Mouse (Mus musculus): ENCODE results near the gene Bcl2. TPM values are rescaled to one million over a fixed set of nuclear protein-coding genes. Genes with fewer than 3 reads are reported as not detected.

Gene Bcl2
- polyA plus RNA-seq, 1 experiment = 2.6 TPM

GRCm38 (mm10) chr1:106611246-106611645 is 102.8 kb downstream of the Bcl2 start:
- H3K4me1 ChIP-seq (ENCODE audit: control insufficient read depth, insufficient read depth, low read length) = peaks cover 3% of the 10 kb centered on the region; the same call in 1 of the 2 replicates
- no peak overlapping the region for H3K4me3 ChIP-seq (ENCODE audit: insufficient read depth, low read depth, low read length)
- TF ChIP-seq POLR2A (IDR thresholded peaks at IDR 0.05; ENCODE audit: low read depth, low read length) (no peak), CTCF (conservative IDR thresholded peaks at IDR 0.05; ENCODE audit: insufficient read depth, insufficient read length, low read depth, low read length) (no peak)
- no peaks in the 10 kb centered on the region for H3K36me3 ChIP-seq (ENCODE audit: control insufficient read depth, insufficient read depth, low read length)
- WGBS = 76% methylated on average over 6 of the region's 6 CpGs
- H3K27me3 ChIP-seq (replicated peaks; ENCODE audit: control insufficient read depth, insufficient read depth, low read length) = no peaks in the 10 kb centered on the region
- H3K27ac ChIP-seq (ENCODE audit: insufficient read depth, low read depth, low read length) = no peak overlapping the region
- no peak for DNase-seq

GRCm38 (mm10) chr1:106608098-106608778 is 105.8 kb downstream of the Bcl2 start:
- 96% methylated on average over 4 of the region's 4 CpGs for whole genome bisulfite sequencing

DNA sequence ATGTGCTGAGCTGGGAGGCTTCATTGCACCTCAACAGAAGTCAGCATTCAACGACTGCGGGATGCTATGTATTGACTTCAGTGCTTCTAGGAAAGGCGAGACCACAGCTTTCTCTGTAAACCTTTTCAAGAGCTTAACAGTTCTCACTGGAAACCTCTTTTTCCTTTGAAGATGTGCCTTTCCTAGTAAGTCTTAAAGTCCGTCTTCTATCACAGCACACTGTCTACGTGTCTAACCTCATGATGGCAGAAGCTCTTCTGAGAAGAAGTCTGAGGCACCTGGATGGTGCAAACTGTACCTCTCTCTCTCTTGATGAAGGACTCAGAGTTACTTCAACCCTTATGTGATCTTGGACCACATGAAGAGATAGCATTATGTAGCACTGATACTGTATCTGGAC is 107.1 kb downstream of the Bcl2 start:
- Histone ChIP-seq H3K27ac (ENCODE audit: insufficient read depth, low read depth, low read length) (no peak overlapping the region), H3K4me3 (ENCODE audit: insufficient read depth, low read depth, low read length) (no peak overlapping the region), H3K36me3 (ENCODE audit: control insufficient read depth, insufficient read depth, low read length) (no peaks in the 10 kb centered on the region), H3K4me1 (ENCODE audit: control insufficient read depth, insufficient read depth, low read length) (peaks cover 4% of the 10 kb centered on the region; the same call in 1 of the 2 replicates), H3K27me3 (replicated peaks; ENCODE audit: control insufficient read depth, insufficient read depth, low read length) (no peaks in the 10 kb centered on the region)
- TF ChIP-seq CTCF (conservative IDR thresholded peaks at IDR 0.05; ENCODE audit: insufficient read depth, insufficient read length, low read depth, low read length) (no peak), POLR2A (IDR thresholded peaks at IDR 0.05; ENCODE audit: low read depth, low read length) (no peak)
- 93% methylated on average over 5 of the region's 5 CpGs for WGBS
- no peak for DNase-seq

More at GRCm38 (mm10) chr1:106608098-106608778, 105.8 kb downstream of the Bcl2 start:
- no peaks in the 10 kb centered on the region for H3K36me3 ChIP-seq (ENCODE audit: control insufficient read depth, insufficient read depth, low read length)
- no peak overlapping the region for H3K4me3 ChIP-seq (ENCODE audit: insufficient read depth, low read depth, low read length)
- H3K27ac ChIP-seq (ENCODE audit: insufficient read depth, low read depth, low read length) = no peak overlapping the region
- no peaks in the 10 kb centered on the region for H3K27me3 ChIP-seq (replicated peaks; ENCODE audit: control insufficient read depth, insufficient read depth, low read length)
- DNase-seq = no peak
- peaks cover 4% of the 10 kb centered on the region; the same call in 1 of the 2 replicates for H3K4me1 ChIP-seq (ENCODE audit: control insufficient read depth, insufficient read depth, low read length)
- TF ChIP-seq CTCF (conservative IDR thresholded peaks at IDR 0.05; ENCODE audit: insufficient read depth, insufficient read length, low read depth, low read length) (no peak), POLR2A (IDR thresholded peaks at IDR 0.05; ENCODE audit: low read depth, low read length) (no peak)

GRCm38 (mm10) chr1:106603406-106603805 is 110.7 kb downstream of the Bcl2 start:
- Histone ChIP-seq H3K27me3 (replicated peaks; ENCODE audit: control insufficient read depth, insufficient read depth, low read length) (no peaks in the 10 kb centered on the region), H3K36me3 (ENCODE audit: control insufficient read depth, insufficient read depth, low read length) (no peaks in the 10 kb centered on the region), H3K27ac (ENCODE audit: insufficient read depth, low read depth, low read length) (no peak overlapping the region), H3K4me1 (ENCODE audit: control insufficient read depth, insufficient read depth, low read length) (peaks cover 4% of the 10 kb centered on the region; the same call in 1 of the 2 replicates), H3K4me3 (ENCODE audit: insufficient read depth, low read depth, low read length) (no peak overlapping the region)
- 49% methylated on average over 4 of the region's 4 CpGs for WGBS
- no peak for DNase-seq
- TF ChIP-seq POLR2A (IDR thresholded peaks at IDR 0.05; ENCODE audit: low read depth, low read length) (no peak), CTCF (conservative IDR thresholded peaks at IDR 0.05; ENCODE audit: insufficient read depth, insufficient read length, low read depth, low read length) (no peak)

- peak; percentile 20 for DNase-seq
- no peaks in the 10 kb centered on the region for H3K27me3 ChIP-seq (replicated peaks; ENCODE audit: control insufficient read depth, insufficient read depth, low read length)
- no peak overlapping the region for H3K4me3 ChIP-seq (ENCODE audit: insufficient read depth, low read depth, low read length)
- WGBS = 24% methylated on average over 6 of the region's 6 CpGs
- no peak overlapping the region; the same call in 1 of the 2 replicates for H3K27ac ChIP-seq (ENCODE audit: insufficient read depth, low read depth, low read length)
- H3K4me1 ChIP-seq (ENCODE audit: control insufficient read depth, insufficient read depth, low read length) = peaks cover 4% of the 10 kb centered on the region; the same call in 1 of the 2 replicates
- no peak for TF ChIP-seq CTCF (conservative IDR thresholded peaks at IDR 0.05; ENCODE audit: insufficient read depth, insufficient read length, low read depth, low read length)
- TF ChIP-seq POLR2A (IDR thresholded peaks at IDR 0.05; ENCODE audit: low read depth, low read length) = no peak
- H3K36me3 ChIP-seq (ENCODE audit: control insufficient read depth, insufficient read depth, low read length) = no peaks in the 10 kb centered on the region
Observed at GRCm38 (mm10) chr1:106602941-106603340, 111.1 kb downstream of the Bcl2 start.

GRCm38 (mm10) chr1:106602536-106602935 is 111.5 kb downstream of the Bcl2 start:
- Histone ChIP-seq H3K4me1 (ENCODE audit: control insufficient read depth, insufficient read depth, low read length) (peaks cover 4% of the 10 kb centered on the region; the same call in 1 of the 2 replicates), H3K4me3 (ENCODE audit: insufficient read depth, low read depth, low read length) (no peak overlapping the region), H3K36me3 (ENCODE audit: control insufficient read depth, insufficient read depth, low read length) (no peaks in the 10 kb centered on the region), H3K27me3 (replicated peaks; ENCODE audit: control insufficient read depth, insufficient read depth, low read length) (no peaks in the 10 kb centered on the region), H3K27ac (ENCODE audit: insufficient read depth, low read depth, low read length) (no peak overlapping the region)
- WGBS = 20% methylated on average over 5 of the region's 5 CpGs
- no peak for TF ChIP-seq POLR2A (IDR thresholded peaks at IDR 0.05; ENCODE audit: low read depth, low read length)
- TF ChIP-seq CTCF (conservative IDR thresholded peaks at IDR 0.05; ENCODE audit: insufficient read depth, insufficient read length, low read depth, low read length) = no peak
- DNase-seq = no peak

GRCm38 (mm10) chr1:106601247-106601646 is 112.8 kb downstream of the Bcl2 start:
- no peaks in the 10 kb centered on the region for H3K36me3 ChIP-seq (ENCODE audit: control insufficient read depth, insufficient read depth, low read length)
- H3K27me3 ChIP-seq (replicated peaks; ENCODE audit: control insufficient read depth, insufficient read depth, low read length) = no peaks in the 10 kb centered on the region
- DNase-seq = no peak
- no peak overlapping the region for H3K27ac ChIP-seq (ENCODE audit: insufficient read depth, low read depth, low read length)
- no peak overlapping the region for H3K4me3 ChIP-seq (ENCODE audit: insufficient read depth, low read depth, low read length)
- TF ChIP-seq CTCF (conservative IDR thresholded peaks at IDR 0.05; ENCODE audit: insufficient read depth, insufficient read length, low read depth, low read length) = no peak
- TF ChIP-seq POLR2A (IDR thresholded peaks at IDR 0.05; ENCODE audit: low read depth, low read length) = no peak
- H3K4me1 ChIP-seq (ENCODE audit: control insufficient read depth, insufficient read depth, low read length) = peaks cover 4% of the 10 kb centered on the region; the same call in 1 of the 2 replicates
- WGBS = 92% methylated on average over 4 of the region's 4 CpGs

All from kidney, adult 2 months (tissue).